Mouse (Mus musculus) erythroid progenitor cell, adult 5-6 weeks (primary cell): Measurements from ENCODE around the gene B4galt3. TPM values are rescaled to one million over a fixed set of nuclear protein-coding genes. Genes with fewer than 3 reads are reported as not detected.
"Not testable (repeated sequence)": the region's sequence is repeated elsewhere in the genome, so short reads cannot be mapped to it uniquely, and the experiment has no call there.

Experiments used
- ATAC-seq: replicated peaks from 2 replicates; pipeline ENCODE4 v1.8.0; 2016; ENCODE audit warnings: moderate number of reproducible peaks, mild to moderate bottlenecking, moderate TSS enrichment, inconsistent platforms; ENCODE audit not compliant: poor library complexity, low FRiP score, severe bottlenecking
- total RNA-seq, 2 experiments: library from RNA; stranded (forward) in 1 of 2; stranded (reverse) in 1 of 2; fragments of 150-400 nt in 1 of 2; fragments of 186-747, 209-891 nt in 1 of 2; gene quantifications; 2 replicates each; pipeline versions ENCODE4 v1.2.3 to v1.2.4; 2015 to 2017; ENCODE audit warnings: low replicate concordance in 2 of 2

Gene B4galt3
- total RNA-seq, 2 experiments from 2014 or later: 19.7 to 26.8 TPM

- ATAC-seq: peak; percentile 81
These were observed 31.7 kb upstream of the B4galt3 start for GRCm38 (mm10) chr1:171238463-171238862.

DNA sequence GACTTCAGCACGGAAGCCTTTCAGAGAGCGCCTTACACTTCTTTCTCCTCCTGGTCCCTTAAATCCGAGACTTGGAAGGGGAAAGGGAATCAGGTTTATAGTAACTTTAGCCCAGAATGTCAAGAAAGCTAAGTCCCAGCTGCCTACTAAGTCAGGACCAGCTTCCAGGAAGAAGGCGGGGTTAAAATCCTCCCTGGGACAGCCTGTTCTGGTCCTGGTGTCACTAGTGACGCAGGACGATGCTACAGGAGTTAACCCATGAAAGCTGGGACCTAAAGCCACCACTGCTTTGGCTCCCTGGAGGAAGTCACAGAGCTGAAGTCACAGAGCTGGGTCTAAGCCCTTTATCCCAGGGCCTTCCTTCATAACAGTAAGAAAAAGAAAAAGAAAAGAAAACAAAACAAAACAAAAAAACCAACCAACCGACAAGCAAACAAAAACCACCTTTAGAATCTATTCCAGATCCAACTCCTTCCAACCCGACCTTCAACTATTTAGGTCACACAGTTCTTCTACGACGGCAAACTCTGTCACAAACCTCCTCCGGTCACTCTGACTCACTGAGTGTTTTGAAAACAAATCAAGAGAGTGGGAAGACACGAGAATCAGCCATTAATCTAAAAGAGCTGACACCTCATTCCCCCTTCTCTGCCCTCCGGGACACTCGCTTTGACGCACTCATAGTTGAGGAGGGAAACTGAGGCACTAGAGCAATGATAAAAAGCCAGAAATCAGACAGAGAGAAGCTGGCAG, 30.0 kb upstream of the B4galt3 start:
- no peak for ATAC-seq

- no peak for ATAC-seq
These were observed 29.2 kb upstream of the B4galt3 start for GRCm38 (mm10) chr1:171240911-171241310.

- ATAC-seq: not testable (repeated sequence)
These were observed 28.2 kb upstream of the B4galt3 start for GRCm38 (mm10) chr1:171241952-171242351.

DNA sequence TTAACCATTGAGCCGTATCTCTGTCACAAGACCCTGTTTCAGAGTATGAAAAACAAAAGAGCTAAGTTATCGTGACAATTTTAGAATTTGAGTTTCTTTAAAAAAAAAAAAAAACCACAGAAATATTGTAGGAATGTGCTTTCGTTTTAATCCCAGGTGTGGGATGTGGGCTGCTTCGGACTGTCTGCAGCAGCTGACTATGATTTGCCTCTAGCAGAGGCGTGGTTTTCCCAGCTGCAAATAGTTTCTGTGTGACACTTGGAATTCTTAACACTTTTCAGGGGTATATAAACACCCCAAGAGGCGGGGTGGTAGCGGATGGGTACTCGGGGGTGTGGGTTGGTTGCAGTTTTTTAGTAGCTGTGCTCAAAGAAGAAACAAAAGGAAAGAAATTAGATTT, 24.8 kb upstream of the B4galt3 start:
- no peak for ATAC-seq

DNA sequence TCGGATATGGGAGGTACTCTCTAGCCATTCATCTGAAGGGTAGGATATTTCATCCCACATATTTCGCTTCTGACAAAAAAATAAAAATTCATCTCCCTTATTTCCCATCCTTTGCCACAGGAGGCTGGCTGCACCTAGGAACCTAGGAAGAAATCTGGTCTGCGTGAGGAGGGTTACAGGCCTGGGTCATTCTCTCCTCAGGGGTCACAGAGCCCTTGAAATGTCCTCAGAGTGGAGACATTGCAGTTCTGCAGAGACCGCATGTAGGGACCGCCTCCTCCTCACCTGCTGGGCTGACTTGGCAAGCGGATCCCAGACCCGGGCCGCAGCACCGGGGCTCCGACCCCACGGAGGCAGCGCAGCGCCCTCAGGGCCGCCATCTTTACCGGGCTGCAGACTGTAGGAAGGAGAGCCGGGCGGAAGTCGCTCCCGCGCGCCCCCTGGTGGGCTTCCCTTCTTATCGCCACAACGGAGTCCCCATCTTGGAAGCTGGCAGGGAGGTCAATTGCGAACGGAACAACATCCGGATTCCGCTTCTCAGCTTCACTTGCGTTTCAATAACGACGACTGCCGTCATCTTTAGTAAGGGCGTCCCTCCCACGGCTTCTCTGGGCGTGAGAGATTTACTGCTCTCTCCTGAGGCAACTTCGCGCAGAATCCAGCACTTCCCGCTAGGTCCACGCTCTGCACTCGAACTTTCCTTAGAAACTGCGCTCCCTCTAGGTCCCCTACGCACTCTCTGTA, 23.2 kb upstream of the B4galt3 start:
- peak; percentile 98 for ATAC-seq

GRCm38 (mm10) chr1:171247453-171247841, 22.7 kb upstream of the B4galt3 start:
- 0 out of 2 replicates have a peak, but pooled peaks have one; percentile 6 for ATAC-seq

- ATAC-seq: no peak
These were observed 22.2 kb upstream of the B4galt3 start for GRCm38 (mm10) chr1:171247916-171248315.

DNA sequence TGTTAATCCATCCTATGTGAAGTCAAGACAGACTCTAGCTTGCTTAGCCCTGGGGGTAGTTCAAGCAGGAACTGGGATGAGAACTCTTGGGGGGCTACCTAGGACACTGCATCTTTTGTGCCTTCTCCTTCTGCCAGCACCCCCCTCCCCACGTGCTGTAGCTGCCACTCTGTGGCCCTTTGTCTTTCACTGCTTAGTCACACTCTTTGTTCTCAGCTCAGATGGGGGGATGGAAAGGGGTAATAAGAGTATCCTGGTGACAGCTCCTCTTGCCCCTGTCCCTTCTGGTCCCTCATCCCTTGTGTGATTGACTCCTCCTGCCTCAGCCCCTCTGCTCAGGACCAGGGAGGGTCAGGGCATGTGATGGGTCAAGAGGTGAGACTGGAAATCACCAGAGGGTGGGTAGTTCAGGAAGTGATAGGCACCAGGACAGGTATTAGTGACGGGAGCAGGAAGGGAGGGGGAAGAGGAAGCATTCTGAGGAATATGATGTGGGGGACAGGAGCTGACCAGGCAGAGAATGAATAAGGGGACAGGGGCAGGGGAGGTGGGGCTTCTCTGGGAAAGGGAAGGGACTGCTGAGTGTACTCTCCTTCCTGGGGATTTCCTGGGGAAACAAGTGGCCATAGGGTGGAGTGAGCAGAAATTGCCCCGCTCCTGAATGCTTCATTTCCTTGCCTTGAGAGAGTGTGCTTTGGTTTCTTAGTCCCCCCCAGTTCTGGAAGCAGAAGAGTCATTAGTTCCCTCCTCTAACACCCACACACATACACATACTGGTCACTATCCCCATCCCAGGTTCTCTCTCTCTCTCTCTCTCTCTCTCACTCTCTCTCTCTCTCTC, 21.5 kb upstream of the B4galt3 start:
- no peak for ATAC-seq

DNA sequence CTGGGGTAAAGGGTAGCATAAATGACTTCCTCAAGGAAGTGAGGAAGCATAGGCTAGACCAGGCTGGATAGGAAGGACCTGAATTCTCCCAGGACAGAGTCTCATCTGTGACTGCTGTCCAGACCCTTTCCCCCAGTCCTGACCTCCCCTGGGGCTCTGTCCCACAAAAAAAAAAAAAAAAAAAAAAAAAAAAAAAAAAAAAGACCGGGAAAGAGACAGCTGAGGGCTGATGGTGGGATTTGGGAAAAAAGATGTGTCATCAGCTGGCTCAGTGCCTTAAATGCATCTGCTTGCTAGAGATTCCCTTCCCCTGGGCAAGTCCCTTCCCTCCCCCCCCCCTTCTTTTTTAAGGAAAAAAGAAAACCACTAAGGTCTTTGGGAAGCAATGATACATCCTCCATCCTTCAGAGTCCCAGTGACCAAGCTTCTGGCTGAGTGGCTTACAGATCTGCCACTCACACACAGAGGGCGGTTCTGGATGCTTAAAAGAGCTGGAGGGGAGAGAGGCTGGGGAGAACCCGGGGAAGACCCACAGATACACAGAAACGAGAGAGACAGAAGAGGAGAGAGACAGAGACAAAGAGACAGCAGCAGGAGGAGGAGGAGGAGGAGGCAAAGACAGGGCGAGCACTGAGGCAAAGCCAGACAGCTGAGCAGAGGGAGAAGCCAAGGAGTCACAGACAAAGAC, 20.1 kb upstream of the B4galt3 start, which contains the start of gene Adamts4:
TSS of gene Adamts4 (plus strand) at position 509 of the 688 bp plus-strand sequence.
- ATAC-seq: no peak

DNA sequence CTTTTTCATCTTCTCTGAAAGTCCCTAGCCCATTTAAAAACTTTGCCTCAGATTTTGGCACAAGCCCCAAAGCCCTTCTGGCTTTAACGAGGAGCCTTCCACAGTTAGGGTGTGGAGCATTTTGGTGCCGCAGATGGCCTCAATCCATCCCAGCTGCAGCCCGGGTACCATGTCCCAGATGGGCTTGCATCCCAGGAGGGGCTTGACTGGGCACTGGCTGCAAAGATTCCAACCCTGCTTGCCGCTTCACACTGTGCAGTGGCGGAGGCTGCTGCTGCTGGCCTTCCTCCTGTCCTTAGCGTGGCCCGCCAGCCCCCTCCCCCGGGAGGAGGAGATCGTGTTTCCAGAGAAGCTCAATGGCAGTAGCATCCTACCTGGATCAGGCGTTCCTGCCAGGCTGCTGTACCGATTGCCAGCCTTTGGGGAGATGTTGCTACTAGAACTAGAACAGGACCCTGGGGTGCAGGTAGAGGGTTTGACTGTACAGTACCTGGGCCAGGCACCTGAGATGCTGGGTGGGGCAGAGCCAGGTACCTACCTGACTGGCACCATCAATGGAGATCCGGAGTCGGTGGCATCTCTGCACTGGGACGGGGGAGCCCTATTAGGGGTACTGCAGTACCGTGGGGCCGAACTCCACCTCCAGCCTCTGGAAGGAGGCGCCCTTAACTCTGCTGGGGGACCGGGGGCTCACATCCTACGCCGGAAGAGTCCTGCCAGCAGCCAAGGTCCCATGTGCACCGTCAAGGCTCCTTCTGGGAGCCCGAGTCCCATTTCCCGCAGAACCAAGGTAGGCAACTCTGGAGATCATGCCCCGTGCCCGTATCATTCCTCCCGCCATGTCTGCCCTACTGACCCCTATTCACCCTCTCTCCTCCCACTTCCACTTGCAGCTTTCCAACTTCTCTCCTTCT, 19.2 kb upstream of the B4galt3 start, which contains the start of gene Ndufs2:
TSS of gene Ndufs2 (minus strand) at position 709 of the 914 bp plus-strand sequence.
- ATAC-seq: no peak

- no peak for ATAC-seq
These were observed 18.4 kb upstream of the B4galt3 start for GRCm38 (mm10) chr1:171251594-171252324.

GRCm38 (mm10) chr1:171252415-171252814, 17.7 kb upstream of the B4galt3 start:
- ATAC-seq: no peak

DNA sequence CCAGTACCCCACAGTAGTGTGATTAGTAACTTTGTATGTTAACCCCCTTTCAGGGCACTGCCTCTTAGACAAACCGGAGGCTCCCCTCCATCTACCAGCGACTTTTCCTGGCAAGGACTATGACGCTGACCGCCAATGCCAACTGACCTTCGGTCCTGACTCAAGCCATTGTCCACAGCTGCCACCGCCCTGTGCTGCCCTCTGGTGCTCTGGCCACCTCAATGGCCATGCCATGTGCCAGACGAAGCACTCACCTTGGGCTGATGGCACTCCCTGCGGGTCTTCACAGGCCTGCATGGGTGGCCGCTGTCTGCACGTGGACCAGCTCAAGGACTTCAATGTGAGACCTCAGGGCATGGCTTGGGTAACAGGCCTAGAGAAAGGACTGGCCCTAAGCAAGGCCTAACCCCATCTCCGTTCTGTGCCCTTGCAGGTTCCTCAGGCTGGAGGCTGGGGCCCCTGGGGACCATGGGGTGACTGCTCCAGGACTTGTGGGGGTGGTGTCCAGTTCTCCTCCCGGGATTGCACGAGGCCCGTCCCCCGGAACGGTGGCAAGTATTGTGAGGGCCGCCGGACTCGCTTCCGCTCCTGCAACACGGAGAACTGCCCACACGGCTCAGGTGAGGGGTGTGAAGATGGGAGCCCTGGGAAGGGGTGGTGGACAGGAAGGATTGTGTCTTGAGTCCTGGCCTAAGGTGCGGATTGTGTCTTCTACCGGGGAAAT, 13.9 kb upstream of the B4galt3 start:
- ATAC-seq: no peak

DNA sequence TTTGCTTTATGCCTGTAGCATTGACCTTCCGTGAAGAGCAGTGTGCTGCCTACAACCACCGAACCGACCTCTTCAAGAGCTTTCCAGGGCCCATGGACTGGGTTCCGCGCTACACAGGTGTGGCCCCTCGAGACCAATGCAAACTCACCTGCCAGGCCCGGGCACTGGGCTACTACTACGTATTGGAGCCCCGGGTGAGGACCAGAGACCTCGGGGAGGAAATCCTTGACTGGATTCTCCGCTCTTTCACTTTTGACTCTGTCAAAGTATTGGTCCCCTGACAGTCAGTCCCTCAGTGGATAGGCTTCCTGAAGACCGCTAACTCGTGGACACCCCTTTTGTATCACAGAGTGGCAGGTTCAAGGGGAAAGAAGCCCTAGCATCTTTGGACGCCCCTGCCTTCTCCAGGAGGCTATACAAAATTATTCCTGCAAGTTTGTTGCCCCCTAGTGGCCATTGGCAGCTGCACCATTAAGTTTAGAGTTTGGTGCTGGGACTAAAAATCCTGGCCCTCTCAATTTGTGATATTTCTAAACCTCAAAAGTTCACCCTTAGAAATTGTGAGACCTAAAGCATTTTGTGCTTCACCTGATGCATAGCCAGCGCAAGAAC, 13.1 kb upstream of the B4galt3 start:
- ATAC-seq: peak; percentile 57; the same call in 1 of the 2 replicates

GRCm38 (mm10) chr1:171257781-171258180, 12.3 kb upstream of the B4galt3 start:
- ATAC-seq: no peak

DNA sequence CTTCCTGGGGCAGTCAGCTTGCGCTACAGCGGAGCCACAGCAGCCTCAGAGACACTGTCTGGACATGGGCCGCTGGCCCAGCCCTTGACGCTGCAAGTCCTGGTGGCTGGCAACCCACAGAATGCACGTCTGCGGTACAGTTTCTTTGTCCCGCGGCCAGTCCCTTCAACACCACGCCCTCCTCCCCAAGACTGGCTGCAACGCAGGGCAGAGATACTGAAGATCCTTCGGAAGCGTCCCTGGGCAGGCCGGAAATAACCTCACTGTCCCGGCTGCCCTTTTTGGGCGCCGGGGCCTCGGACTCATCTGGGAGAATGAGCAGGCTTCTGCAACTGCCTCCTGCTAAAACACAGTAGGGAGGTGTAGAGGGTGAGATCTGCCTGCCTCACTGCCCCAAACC, 11.2 kb upstream of the B4galt3 start:
- no peak for ATAC-seq
